Comparison of ENCODE assay signal across 22 mouse cellular contexts in the genomic region with DNA sequence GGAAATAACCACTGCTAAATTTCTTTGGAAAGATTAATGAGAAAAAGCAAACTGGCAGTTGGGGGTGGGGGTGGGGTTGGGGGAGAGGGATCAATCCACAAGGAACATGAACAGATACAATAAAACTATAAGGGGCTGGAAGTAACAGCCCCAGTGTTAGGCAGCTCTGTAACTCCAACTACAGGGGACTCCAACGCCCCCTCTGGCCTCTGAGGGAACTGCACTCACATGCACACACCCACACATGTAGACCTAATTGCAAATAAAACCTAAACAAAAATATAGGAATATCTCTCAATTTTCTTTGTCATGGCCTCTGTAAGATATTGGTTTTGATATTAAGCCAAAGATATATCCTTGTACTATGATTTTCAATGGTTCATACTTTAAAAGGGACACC.
A peak's percentile ranks its signal among the peaks of the same experiment; 100 is the strongest.
DNase-seq lines count a peak whose midpoint lies in the region; ATAC-seq and TF ChIP-seq lines count a peak whose summit lies in the region.
"Had no signal": no experiment of that assay in that cellular context is flagged by ENCODE, and none has a peak within 500 bp of the region (broad histone marks: within the 10 kb centered on the region; RNA-seq: fewer than 3 reads in every experiment).

No protein-coding gene starts in this region.

- no peak overlapping the region for H3K9ac ChIP-seq in heart, adult 2 months (ENCODE audit: low read depth, low read length)
- no peak overlapping the region for H3K9ac ChIP-seq in liver, postnatal 0 days (replicated peaks)
- H3K9ac ChIP-seq in MEL (ENCODE audit: control insufficient read depth, low read depth, low read length, poor library complexity, severe bottlenecking) = no peak overlapping the region
- H3K9ac ChIP-seq: embryonic facial prominence, embryonic 12.5 days; hindbrain, embryonic 12.5 days; limb, embryonic 12.5 days; liver, embryonic 13.5 days had no signal

- no peaks in the 10 kb centered on the region for H3K9me3 ChIP-seq in liver, postnatal 0 days (ENCODE audit: low read length)
- H3K9me3 ChIP-seq in MEL (replicated peaks; ENCODE audit: insufficient read depth, low read length) = no peaks in the 10 kb centered on the region
- H3K9me3 ChIP-seq: embryonic facial prominence, embryonic 12.5 days; hindbrain, embryonic 12.5 days; limb, embryonic 12.5 days; liver, embryonic 13.5 days had no signal

- no peaks in the 10 kb centered on the region; the same call in 1 of the 2 replicates for H3K4me1 ChIP-seq in heart, adult 2 months (ENCODE audit: control insufficient read depth, insufficient read depth, low read length)
- H3K4me1 ChIP-seq in liver, postnatal 0 days (ENCODE audit: insufficient read depth) = no peaks in the 10 kb centered on the region
- H3K4me1 ChIP-seq in MEL (ENCODE audit: control insufficient read depth in 1 of 2, insufficient read depth in 2 of 2, low read length in 2 of 2) = peaks cover 0 to 2% of the 10 kb centered on the region in 2 experiments; a peak in 1 of 4 replicates
- no peaks in the 10 kb centered on the region for H3K4me1 ChIP-seq in lung, adult 2 months (ENCODE audit: control insufficient read depth, insufficient read depth, low read length)
- H3K4me1 ChIP-seq: embryonic facial prominence, embryonic 12.5 days; hindbrain, embryonic 12.5 days; limb, embryonic 12.5 days had no signal

- no peak for ATAC-seq in liver, postnatal 0 days

- H3K79me2 ChIP-seq in heart, adult 2 months (replicated peaks; ENCODE audit: control insufficient read depth, insufficient read depth, low read length) = no peaks in the 10 kb centered on the region
- no peaks in the 10 kb centered on the region for H3K79me2 ChIP-seq in MEL (ENCODE audit: control insufficient read depth, insufficient read depth, low read length, poor library complexity)

- WGBS in heart, adult 2 months = 52% methylated on average over 1 of the region's 1 CpGs
- 43% methylated on average over 1 of the region's 1 CpGs for WGBS in liver, postnatal 0 days (ENCODE audit: insufficient replicate concordance)
- 44% methylated on average over 1 of the region's 1 CpGs for WGBS in lung, adult 2 months

- intact Hi-C loops in heart, adult 2 months (cut with DNase I) = no loop called here
- intact Hi-C loops in heart, postnatal 10 days (cut with DNase I) = no loop called here

- TF ChIP-seq RAD21 in MEL (IDR thresholded peaks at IDR 0.05; ENCODE audit: low read depth, low read length) = no peak

- no peak overlapping the region for H3K27ac ChIP-seq in heart, adult 2 months
- no peak overlapping the region for H3K27ac ChIP-seq in liver, postnatal 0 days (ENCODE audit: low read depth)
- no peak overlapping the region for H3K27ac ChIP-seq in MEL (ENCODE audit: control insufficient read depth, low read depth, low read length)
- H3K27ac ChIP-seq: embryonic facial prominence, embryonic 12.5 days; gastrocnemius, adult 2 months; hindbrain, embryonic 12.5 days; limb, embryonic 12.5 days; liver, embryonic 13.5 days had no signal

- H3K4me3 ChIP-seq in heart, adult 2 months = no peak overlapping the region
- H3K4me3 ChIP-seq in liver, postnatal 0 days (ENCODE audit: low read depth, low read length) = no peak overlapping the region
- H3K4me3 ChIP-seq in MEL (ENCODE audit: control insufficient read depth in 1 of 2, insufficient read depth in 1 of 2, low read depth in 2 of 2, low read length in 2 of 2) = no peak overlapping the region
- no peak overlapping the region for H3K4me3 ChIP-seq in lung, adult 2 months (replicated peaks; ENCODE audit: extremely low read depth, low read depth, low read length)
- H3K4me3 ChIP-seq: embryonic facial prominence, embryonic 12.5 days; gastrocnemius, adult 2 months; hindbrain, embryonic 12.5 days; limb, embryonic 12.5 days; liver, embryonic 13.5 days had no signal

- TF ChIP-seq POLR2A in heart, adult 2 months (IDR thresholded peaks at IDR 0.05; ENCODE audit: insufficient read depth, low read depth, low read length) = no peak
- no peak for TF ChIP-seq POLR2A in MEL (IDR thresholded peaks at IDR 0.05; ENCODE audit: control insufficient read depth in 1 of 2, insufficient read depth in 1 of 2, low read depth in 1 of 2, low read length in 2 of 2, poor library complexity in 1 of 2)
- TF ChIP-seq POLR2A in lung, adult 2 months (IDR thresholded peaks at IDR 0.05; ENCODE audit: borderline replicate concordance, extremely low read depth, low read depth, low read length) = no peak

- DNase-seq in heart, adult 2 months = no peak
- DNase-seq in heart, postnatal 10 days = no peak
- DNase-seq in liver, postnatal 0 days = no peak
- DNase-seq in liver (no peak), MEL (ENCODE audit: low read depth, low spot score) (no peak)
- peak; percentile 52 for DNase-seq in testis, postnatal 10 days (ENCODE audit: low spot score)
- no peak for DNase-seq in lung, adult 2 months
- DNase-seq: adrenal gland, adult 8-10 months; cerebellum, adult 2 months; cerebellum, postnatal 25 days; gastrocnemius, adult 2 months; kidney, adult 18-20 months; liver, embryonic 13.5 days; lung, postnatal 4 days; midbrain, embryonic 14.5 days; right cerebral cortex, postnatal 14 days; spleen, adult 18-20 months; thymus, adult 2 months had no signal

- H3K36me3 ChIP-seq in heart, adult 2 months (ENCODE audit: control insufficient read depth, insufficient read depth, low read length) = no peaks in the 10 kb centered on the region
- peaks cover 12% of the 10 kb centered on the region; the same call in 1 of the 2 replicates for H3K36me3 ChIP-seq in liver, postnatal 0 days (replicated peaks; ENCODE audit: insufficient read depth, low read length)
- H3K36me3 ChIP-seq in MEL (ENCODE audit: control insufficient read depth in 1 of 2, insufficient read depth in 2 of 2, low read length in 2 of 2) = peaks cover 0 to 28% of the 10 kb centered on the region in 2 experiments; a peak in 3 of 4 replicates
- H3K36me3 ChIP-seq: embryonic facial prominence, embryonic 12.5 days; hindbrain, embryonic 12.5 days; limb, embryonic 12.5 days had no signal

- no peak for TF ChIP-seq EP300 in heart, adult 2 months (IDR thresholded peaks at IDR 0.05; ENCODE audit: insufficient read depth, low read depth, low read length)
- TF ChIP-seq EP300 in liver, postnatal 0 days (IDR thresholded peaks at IDR 0.05; ENCODE audit: low read depth) = no peak
- no peak for TF ChIP-seq EP300 in MEL (IDR thresholded peaks at IDR 0.05; ENCODE audit: low read depth in 1 of 2, low read length in 2 of 2)

- TF ChIP-seq CTCF in heart, adult 2 months (IDR thresholded peaks at IDR 0.05) = peak; percentile 11; the same call in 1 of the 2 replicates
- peak; percentile 28 for TF ChIP-seq CTCF in liver, postnatal 0 days (IDR thresholded peaks at IDR 0.05; ENCODE audit: low read depth)
- TF ChIP-seq CTCF in MEL (IDR thresholded peaks at IDR 0.05 in 2 of 3, conservative IDR thresholded peaks at IDR 0.05 in 1 of 3; ENCODE audit: control insufficient read depth in 1 of 3, insufficient read depth in 1 of 3, low read depth in 2 of 3, low read length in 3 of 3, poor library complexity in 1 of 3, severe bottlenecking in 1 of 3) = peak; percentile 17 to 51 (median 28); a peak in 5 of 6 replicates
- TF ChIP-seq CTCF in lung, adult 2 months (IDR thresholded peaks at IDR 0.05; ENCODE audit: insufficient read depth, low read length) = no peak

- H3K27me3 ChIP-seq in heart, adult 2 months (ENCODE audit: control insufficient read depth, insufficient read depth, low read length) = no peaks in the 10 kb centered on the region
- no peaks in the 10 kb centered on the region for H3K27me3 ChIP-seq in liver, postnatal 0 days (ENCODE audit: insufficient read depth, low read length)
- no peaks in the 10 kb centered on the region for H3K27me3 ChIP-seq in MEL (ENCODE audit: control insufficient read depth in 1 of 2, insufficient read depth in 2 of 2, low read length in 2 of 2)
- H3K27me3 ChIP-seq: embryonic facial prominence, embryonic 12.5 days; hindbrain, embryonic 12.5 days; liver, embryonic 13.5 days had no signal

- H3K4me2 ChIP-seq in liver, postnatal 0 days (ENCODE audit: low read depth, low read length) = no peak overlapping the region
- H3K4me2 ChIP-seq: embryonic facial prominence, embryonic 12.5 days; heart, embryonic 11.5 days; hindbrain, embryonic 12.5 days; limb, embryonic 12.5 days; liver, embryonic 13.5 days had no signal

TF ChIP-seq in MEL, 35 proteins besides CTCF, POLR2A, EP300 and RAD21:
- TF ChIP-seq BHLHE40 (IDR thresholded peaks at IDR 0.05; ENCODE audit: borderline replicate concordance, low read depth, low read length) (no peak), ELF1 (IDR thresholded peaks at IDR 0.05; ENCODE audit: low read depth, low read length) (no peak), SMC3 (IDR thresholded peaks at IDR 0.05; ENCODE audit: low read depth, low read length) (no peak), MAX (IDR thresholded peaks at IDR 0.05; ENCODE audit: low read length) (no peak), POLR2AphosphoS5 (IDR thresholded peaks at IDR 0.05; ENCODE audit: borderline replicate concordance, low read depth, low read length) (no peak), NRF1 (IDR thresholded peaks at IDR 0.05; ENCODE audit: insufficient read depth, low read depth, low read length, poor library complexity, severe bottlenecking) (no peak)
